In the genomic region with DNA sequence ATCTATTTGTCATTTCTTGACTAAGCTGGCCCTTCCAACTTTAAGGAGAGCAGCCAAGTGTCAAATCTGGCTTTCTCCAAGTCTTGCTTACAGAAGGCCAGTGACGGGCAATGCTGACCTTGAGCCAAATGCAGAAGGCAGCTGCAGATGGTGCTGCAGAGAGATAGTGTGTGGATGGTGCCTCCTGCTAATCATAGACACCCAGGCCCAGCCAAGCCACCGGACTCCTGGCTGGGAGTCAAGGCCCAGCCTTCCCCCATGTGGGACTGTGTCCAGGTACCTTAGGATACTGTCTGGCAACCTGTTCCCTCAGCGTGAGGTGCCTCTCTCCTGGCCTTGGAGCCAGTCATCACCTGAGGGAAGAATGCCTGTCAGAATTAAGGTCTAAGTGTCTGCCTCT, we compare ENCODE assay signal across 13 mouse cellular contexts.
A peak's percentile ranks its signal among the peaks of the same experiment; 100 is the strongest.
DNase-seq lines count a peak whose midpoint lies in the region; ATAC-seq lines count a peak whose summit lies in the region.
"Had no signal": no experiment of that assay in that cellular context is flagged by ENCODE, and none has a peak within 500 bp of the region (broad histone marks: within the 10 kb centered on the region; RNA-seq: fewer than 3 reads in every experiment).

No protein-coding gene starts in this region.

- no peaks in the 10 kb centered on the region for H3K36me3 ChIP-seq in heart, embryonic 12.5 days
- no peaks in the 10 kb centered on the region for H3K36me3 ChIP-seq in forebrain, embryonic 16.5 days (ENCODE audit: control insufficient read depth, insufficient read depth)
- H3K36me3 ChIP-seq: limb, embryonic 13.5 days; stomach, embryonic 15.5 days had no signal

- H3K9me3 ChIP-seq in heart, embryonic 12.5 days (replicated peaks), result no peaks in the 10 kb centered on the region
- H3K9me3 ChIP-seq in forebrain, embryonic 16.5 days (ENCODE audit: control insufficient read depth, low read length), result no peaks in the 10 kb centered on the region
- H3K9me3 ChIP-seq: limb, embryonic 13.5 days; stomach, embryonic 15.5 days had no signal

- peak; percentile 96 for DNase-seq in heart, adult 11 months
- peak; percentile 5 for DNase-seq in 3134 (ENCODE audit: extremely low read depth, insufficient read length, low spot score)
- peak; percentile 58 for DNase-seq in cerebellum, adult 8-10 months
- peak; percentile 59 for DNase-seq in heart, adult 8-10 months (ENCODE audit: low spot score)
- no peak for DNase-seq in urinary bladder, postnatal 36 days (ENCODE audit: low spot score in 2 of 2)
- no peak for DNase-seq in embryo, embryonic 9.5 days (ENCODE audit: extremely low spot score)
- DNase-seq: liver, postnatal 0 days; thymus, postnatal 25 days had no signal

- no peak overlapping the region for H3K9ac ChIP-seq in heart, embryonic 12.5 days
- H3K9ac ChIP-seq in forebrain, embryonic 16.5 days (replicated peaks; ENCODE audit: low read depth, low read length), result no peak overlapping the region
- H3K9ac ChIP-seq: limb, embryonic 13.5 days; liver, postnatal 0 days; stomach, embryonic 15.5 days had no signal

- H3K4me1 ChIP-seq in heart, embryonic 12.5 days (replicated peaks), result no peaks in the 10 kb centered on the region
- no peaks in the 10 kb centered on the region for H3K4me1 ChIP-seq in forebrain, embryonic 16.5 days (replicated peaks; ENCODE audit: control insufficient read depth, insufficient read depth, low read length)
- H3K4me1 ChIP-seq: limb, embryonic 13.5 days; stomach, embryonic 15.5 days had no signal

- H3K27ac ChIP-seq in heart, embryonic 12.5 days (ENCODE audit: poor library complexity, severe bottlenecking), result no peak overlapping the region
- H3K27ac ChIP-seq in forebrain, embryonic 16.5 days (ENCODE audit: low read length), result no peak overlapping the region
- H3K27ac ChIP-seq: limb, embryonic 13.5 days; stomach, embryonic 15.5 days had no signal

- no peak for ATAC-seq in heart, embryonic 12.5 days (ENCODE audit: insufficient number of reproducible peaks, low FRiP score)
- ATAC-seq in forebrain, embryonic 16.5 days, result no peak
- ATAC-seq: activated CD4-positive, CD25-positive, alpha-beta regulatory T cell, adult 4 months; liver, postnatal 0 days had no signal

- H3K4me2 ChIP-seq in heart, embryonic 12.5 days, result no peak overlapping the region
- no peak overlapping the region for H3K4me2 ChIP-seq in forebrain, embryonic 16.5 days (ENCODE audit: low read length)
- H3K4me2 ChIP-seq: limb, embryonic 13.5 days; stomach, embryonic 15.5 days had no signal

- 59% methylated on average over 3 of the region's 3 CpGs for WGBS in heart, embryonic 12.5 days
- 73% methylated on average over 3 of the region's 3 CpGs for WGBS in forebrain, embryonic 16.5 days

- H3K27me3 ChIP-seq in heart, embryonic 12.5 days (replicated peaks), result no peaks in the 10 kb centered on the region
- H3K27me3 ChIP-seq in forebrain, embryonic 16.5 days (replicated peaks; ENCODE audit: control insufficient read depth, insufficient read depth, low read length), result no peaks in the 10 kb centered on the region
- H3K27me3 ChIP-seq: stomach, embryonic 15.5 days had no signal

- H3K4me3 ChIP-seq in heart, embryonic 12.5 days, result no peak overlapping the region
- no peak overlapping the region for H3K4me3 ChIP-seq in forebrain, embryonic 16.5 days (replicated peaks; ENCODE audit: low read length)
- H3K4me3 ChIP-seq: limb, embryonic 13.5 days; stomach, embryonic 15.5 days had no signal

Comparison
In these comparisons a context has a peak if more than half of its experiments do, and no peak if none do; other contexts are left out.
1. DNase-seq: peak in heart, adult 11 months (single experiment), 3134 (single experiment), cerebellum, adult 8-10 months (single experiment) and heart, adult 8-10 months (single experiment); none in urinary bladder, postnatal 36 days (0 of 2) and embryo, embryonic 9.5 days (single experiment).